Mouse (Mus musculus) right cerebral cortex, postnatal 25 days (tissue): ENCODE results near the gene Zfp821.

Experiments
- DNase-seq: peaks from one replicate; pipeline ENCODE4 v3.0.0; 2022

Gene Zfp821

DNA sequence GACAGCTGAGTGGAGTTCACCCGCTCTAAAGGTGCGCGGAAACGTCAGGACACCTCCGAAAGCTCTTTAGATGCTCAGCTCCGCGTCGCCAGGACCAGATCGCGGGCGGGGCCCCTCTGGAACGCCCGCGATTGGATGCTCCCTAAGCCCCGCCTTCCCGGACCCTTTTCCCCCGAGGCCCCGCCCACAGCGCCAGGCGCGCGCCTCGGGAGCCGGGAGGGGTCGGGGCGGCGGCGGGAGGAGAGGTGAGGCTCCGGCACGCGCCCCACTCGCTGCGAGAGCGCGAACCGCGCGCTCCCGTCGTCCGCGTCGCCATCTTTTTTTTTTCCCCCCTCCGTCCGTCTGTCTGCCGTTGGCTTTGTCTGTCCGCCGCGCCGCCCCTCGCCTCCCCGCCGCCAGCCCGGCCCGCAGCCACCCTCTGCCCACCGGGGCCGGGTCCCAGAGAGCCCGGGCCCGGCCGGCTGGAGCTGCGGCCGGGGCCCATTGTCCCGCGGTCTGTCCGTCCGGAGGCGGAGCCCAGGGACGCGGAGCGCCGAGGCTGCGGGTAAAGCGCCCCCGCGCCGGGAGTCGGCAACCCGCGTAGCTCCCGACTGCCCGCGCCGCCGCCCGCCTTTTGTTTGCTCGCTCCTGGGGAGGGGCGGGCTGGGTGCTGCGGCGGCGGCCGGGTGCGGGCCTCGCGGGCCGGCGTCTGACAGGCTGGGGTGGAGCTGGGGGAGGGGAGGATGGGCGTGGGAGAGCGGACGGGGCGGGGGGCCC, at the start of gene Zfp821:
Zfp821 (plus strand) TSS at position 227 of the 756 bp plus-strand sequence.
- DNase-seq, result peak; percentile 96

DNA sequence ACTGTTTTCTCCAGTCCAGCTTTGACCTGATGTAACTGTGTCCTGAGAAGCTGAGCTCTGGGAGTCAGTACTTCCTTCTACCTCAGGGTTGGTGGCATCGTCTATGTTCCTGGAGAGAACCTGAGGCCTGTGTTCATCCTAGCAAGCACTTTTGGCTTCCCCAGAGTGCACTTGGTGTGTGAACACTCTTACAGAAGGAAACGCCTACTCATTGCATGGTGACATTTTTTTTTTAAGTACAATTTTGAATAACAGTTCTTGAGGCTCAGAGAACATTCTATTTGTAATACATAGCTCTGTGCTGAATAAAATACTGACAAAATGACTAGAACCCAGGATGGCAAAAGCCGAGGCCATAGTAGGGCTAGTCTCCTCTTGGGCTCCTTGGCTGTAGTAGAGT, 48.5 kb upstream of the Zfp821 start:
- DNase-seq, result no peak

DNA sequence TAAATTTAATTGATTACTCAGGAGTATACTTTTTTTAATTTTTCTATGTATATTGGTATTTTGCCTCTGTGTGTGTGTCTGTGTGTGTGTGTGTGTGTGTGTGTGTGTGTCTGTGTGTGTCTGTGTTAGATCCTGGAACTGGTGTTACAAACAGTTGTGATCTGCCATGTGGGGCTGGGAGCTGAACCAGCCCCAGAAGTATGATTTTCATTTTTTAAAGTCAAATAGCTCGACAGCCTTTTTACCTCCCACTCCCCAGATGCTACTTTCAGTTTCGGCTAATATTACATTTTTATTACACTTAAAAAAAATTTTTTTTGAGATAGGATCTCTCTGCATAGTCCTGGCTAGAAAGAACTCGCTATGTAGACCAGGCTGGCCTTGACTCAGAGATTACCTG, 43.0 kb upstream of the Zfp821 start:
- no peak for DNase-seq

DNA sequence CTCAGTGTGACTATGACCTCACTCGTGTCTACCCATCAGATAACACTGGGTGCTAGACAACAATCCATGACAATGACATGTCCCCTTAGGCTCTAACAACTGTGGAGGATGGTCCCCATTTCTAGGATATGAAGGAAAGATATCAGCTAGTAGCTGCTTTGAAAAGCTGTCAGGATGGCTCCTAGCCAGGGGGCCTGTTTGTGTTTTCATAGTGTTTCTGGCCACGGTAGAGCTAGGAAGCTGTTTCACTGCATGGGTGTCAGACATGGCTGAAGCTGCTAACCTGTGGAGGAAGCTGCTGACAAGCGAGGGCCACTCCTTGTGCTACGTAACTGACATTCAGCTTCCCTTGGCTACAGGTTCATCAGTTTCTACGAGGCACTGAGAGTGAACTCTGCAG, 38.7 kb upstream of the Zfp821 start:
- DNase-seq, result no peak

DNA sequence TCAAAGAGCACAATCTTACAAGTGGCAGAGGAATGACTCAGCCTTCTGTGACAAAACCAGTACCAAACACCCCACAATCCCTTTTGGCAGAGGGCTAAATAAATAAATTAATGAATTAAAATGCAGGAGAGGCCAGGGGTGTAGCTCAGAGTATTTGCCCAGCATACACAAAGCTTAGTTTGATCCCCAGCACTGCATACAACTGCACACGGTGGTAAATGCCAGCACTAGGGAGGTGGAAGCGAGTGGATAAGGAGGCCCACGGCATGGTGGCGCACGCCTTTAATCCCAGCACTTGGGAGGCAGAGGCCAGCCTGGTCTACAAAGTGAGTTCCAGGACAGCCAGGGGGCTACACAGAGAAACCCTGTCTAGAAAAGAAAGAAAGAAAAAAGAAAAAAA, 32.7 kb upstream of the Zfp821 start:
- no peak for DNase-seq

DNA sequence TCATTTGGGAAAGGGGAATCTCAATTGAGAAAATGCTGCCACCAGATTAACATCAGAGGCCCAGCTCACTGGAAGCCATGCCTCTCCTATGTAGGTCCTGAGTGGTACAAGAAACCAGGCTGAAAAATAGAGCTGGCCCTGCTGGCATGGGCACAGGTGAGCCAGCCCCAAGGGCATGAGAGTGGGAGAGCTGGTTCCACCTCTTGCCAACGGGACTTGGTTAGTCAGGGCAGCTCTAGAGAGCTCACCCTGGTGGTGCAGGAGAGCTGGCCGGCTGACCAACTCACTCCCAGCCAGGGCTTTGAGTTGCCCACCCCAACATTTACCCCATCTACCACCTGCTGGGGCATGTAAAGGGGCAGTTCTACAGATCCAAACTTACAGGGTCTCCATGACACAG, 31.8 kb upstream of the Zfp821 start:
- DNase-seq, result no peak

DNA sequence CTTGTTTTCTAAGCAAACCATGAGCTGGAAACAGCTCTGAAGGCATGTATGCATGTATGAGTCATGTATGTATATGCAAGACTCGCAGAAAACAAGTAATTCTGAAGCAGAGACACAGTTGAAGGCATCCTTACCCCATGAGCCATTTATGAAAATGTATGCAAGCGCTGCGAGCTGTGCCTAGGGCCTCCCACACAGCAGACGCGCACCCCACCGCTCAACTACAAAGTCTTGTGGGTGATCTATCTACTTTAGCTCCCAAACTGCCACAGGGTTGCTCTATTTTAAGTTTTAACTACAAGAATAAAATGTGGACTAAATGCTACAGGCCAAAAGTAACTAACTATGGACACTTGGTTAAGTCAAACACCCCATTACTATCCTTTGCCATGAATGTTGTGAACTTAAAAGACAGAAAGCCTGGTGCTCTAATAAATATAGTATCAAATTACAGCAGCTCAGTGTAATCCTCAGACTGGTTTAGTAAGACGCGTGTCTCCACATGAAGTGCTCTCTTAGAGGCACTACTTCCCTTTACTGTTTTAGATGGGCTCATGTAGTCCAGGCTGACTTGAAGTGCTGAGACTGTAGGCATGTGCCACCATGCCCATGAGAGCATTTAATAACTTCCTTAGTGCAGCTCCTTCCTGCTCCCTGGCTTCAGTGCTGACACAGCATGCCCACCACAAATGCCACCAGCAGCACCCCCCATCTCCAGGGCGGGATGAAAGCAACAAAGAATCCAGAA, 29.3 kb upstream of the Zfp821 start:
- peak; percentile 38 for DNase-seq

DNA sequence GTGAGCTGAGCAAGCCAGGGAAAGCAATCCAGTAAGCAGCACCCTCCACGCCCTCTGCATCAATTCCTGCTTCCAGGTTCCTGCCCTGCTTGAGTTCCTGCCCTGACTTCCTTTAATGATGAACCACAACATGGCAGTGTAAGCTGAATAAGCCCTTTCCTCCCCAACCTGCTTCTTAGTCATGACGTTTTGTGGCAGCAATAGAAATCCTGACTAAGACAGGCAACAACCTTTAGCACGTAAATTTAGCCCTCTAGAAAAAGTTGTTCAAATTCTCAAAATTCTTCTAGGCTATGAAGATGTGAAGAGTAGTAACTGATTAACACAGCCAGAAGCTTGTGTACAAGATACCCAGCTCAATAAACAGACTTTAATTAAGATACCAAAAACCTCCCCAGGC, 23.8 kb upstream of the Zfp821 start:
- DNase-seq, result no peak

DNA sequence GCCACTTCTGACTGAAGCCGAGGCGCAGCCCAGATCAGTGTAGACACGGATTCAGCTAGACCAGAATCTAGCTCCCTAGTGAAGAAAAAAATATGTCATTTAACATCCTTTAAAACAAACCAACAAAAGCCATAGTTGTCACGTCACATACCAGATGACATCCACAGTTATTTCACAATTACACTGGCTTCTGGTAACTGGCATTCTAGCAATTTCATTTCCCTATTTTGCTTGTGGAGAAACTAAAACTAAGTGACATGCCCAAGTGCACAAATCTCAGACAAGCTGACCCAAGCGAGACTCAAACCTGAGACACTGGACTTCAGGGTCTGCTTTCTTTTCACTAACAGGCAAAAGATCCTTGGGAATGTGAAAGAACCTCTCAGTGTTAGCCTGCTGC, 23.2 kb upstream of the Zfp821 start:
- DNase-seq, result no peak

DNA sequence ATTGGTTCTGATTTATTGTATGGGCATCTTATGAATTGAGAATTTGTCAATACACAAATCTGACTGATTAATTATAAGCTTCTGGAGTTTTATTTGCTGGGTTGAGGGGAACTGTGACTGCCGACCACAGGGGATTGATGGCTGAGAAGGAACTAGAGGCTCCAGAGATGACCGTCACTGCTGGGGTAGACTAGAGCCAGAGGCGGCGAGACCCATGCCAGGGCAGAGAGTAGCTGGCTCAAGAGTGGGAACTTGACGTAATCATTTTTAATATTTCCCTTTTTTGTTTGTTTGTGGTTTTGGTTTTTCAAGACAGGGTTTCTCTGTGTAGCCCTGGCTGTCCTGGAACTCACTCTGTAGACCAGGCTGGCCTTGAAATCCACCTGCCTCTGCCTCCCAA, 18.1 kb upstream of the Zfp821 start:
- no peak for DNase-seq

DNA sequence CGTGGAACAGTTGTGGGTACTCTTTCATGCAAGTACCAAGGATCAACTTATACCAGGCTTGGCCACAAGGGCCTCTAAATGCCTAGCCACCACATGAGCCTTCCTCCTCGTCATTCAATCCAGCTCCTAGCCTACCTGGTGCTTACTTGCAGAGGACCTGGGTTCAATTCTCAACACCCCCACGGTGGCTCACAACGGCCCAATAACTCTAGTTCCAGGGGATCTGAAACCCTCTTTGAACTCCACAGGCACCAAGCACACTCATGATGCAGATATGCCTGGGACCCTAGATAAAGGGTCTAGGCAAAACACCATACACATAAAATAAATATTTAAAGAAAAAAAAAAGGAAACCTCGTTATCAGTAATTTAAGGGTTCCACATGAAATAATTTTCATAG, 13.6 kb upstream of the Zfp821 start:
- DNase-seq, result no peak

DNA sequence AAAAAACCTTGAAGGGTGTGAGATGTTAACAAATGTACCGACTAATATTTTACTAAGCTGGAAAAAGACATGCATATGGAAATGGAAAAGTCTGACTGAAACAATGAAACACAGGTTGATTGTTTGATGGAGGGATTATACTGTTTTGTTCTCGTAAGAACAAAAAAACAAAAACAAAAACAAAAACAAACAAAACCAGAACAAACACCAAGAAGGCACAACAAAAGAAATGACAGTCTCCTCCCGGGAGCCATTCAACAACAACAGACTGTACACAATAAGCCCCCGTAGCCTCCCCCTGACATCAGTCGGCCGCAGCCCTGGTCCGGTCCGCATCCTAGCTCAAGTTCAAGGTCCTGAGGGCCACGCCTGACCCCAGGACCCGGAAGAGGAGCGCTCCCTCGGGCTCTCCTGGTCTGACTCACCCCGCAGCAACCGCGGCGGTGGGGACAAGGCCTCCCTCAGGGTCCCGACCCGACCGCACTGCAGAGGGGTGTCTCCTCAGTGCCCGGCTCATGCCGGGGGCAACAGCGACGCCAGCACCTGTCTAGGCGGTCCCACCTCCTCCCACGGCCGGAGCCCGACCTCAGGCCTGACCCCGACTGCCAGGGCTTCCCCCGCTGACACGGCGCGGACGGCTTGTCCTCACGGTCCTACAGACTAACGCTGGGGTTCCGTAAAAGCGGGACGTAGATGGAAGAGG, 12.8 kb upstream of the Zfp821 start:
- no peak for DNase-seq

DNA sequence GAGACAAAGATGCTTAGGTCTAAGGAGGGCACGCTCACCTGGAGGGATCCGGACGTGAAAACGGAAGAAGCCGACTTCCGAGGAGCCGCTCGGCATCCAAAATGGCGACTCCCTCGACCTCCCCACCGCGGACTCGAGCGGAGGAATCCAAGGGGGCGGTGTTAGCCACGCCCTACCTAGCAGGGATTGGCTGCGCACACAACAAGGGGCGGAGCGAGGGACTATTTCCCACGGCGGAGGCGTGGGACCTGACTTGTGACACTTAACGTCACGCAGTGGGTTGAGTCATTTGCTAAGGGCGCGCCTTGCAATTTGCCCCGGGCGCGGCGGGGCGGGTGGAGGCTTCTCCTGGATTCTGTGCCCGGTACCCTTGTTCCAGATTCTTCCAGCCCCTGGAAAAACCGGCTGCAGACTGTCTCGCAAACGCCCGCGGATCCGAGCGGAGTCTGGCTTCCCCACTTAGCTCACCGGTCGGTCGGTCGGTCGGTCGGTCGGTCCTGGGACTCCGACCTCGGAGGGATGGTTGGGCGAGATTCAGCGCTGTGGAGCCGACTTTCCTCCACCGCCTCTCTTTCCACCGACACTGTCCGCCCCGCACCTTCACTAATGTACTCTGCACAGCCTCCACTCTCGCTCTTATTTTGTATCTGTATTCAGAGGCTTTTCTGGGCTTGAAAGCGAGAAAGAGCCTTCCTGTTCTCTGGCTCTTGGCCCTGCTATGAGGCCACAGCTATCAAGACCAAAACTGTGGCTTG, 12.0 kb upstream of the Zfp821 start, which contains the start of gene Ist1:
Ist1 (minus strand) TSS at position 115 of the 755 bp plus-strand sequence.
- peak; percentile 96 for DNase-seq

DNA sequence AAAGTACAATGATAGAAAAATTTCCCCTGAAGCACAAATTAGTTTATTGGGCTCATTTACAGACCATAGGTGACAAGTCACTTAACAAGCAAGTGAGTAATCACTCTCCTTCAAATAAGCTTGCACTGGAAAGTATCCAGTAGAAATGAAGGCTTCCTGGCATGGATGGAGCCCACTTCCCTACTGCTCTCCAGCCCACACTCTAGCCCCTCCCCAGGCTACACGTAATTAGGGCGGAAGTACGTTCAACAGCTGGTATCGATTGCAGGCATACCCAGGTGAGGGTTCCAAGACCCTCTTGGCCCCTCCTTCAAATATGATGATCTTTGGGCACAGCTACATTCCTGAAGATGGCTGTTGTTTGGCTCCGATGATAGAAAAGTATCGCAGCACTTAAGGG, 11.2 kb upstream of the Zfp821 start:
- DNase-seq, result no peak

DNA sequence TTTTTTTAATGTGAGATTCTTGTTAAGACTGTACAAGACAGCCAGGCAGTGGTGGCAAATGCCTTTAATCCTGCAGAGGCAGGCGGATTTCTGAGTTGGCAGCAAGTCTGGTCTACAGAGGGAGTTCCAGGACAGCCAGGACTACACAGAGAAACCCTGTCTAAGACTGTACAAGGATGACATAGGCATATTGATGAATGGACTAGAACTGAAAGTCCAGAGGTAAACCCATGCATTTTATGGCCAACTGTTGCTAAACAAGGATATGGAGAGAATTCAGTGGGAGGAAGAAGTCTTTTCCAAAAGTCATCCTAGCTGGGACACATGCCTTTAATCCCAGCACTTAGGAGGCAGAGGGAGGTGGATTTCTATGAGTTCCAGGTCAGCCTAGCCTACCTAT, 7.6 kb upstream of the Zfp821 start:
- DNase-seq, result no peak

DNA sequence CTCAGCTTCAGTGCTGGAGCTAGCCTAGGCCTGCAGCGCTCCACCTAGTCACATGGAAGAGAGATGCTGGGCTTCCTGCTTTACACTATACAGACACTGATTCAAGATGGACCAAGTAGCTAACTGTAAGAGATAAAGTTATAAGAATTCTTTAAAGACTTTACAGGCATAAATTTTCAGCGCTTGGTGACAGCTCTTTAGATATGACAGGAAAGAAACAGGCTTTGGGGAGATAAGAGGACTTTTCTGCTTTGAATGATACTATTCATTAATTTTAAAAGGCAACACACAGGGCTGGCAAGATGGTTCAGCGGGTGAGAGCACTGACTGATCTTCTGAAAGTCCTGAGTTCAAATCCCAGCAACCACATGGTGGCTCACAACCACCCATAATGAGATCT, 6.9 kb upstream of the Zfp821 start:
- DNase-seq, result no peak

DNA sequence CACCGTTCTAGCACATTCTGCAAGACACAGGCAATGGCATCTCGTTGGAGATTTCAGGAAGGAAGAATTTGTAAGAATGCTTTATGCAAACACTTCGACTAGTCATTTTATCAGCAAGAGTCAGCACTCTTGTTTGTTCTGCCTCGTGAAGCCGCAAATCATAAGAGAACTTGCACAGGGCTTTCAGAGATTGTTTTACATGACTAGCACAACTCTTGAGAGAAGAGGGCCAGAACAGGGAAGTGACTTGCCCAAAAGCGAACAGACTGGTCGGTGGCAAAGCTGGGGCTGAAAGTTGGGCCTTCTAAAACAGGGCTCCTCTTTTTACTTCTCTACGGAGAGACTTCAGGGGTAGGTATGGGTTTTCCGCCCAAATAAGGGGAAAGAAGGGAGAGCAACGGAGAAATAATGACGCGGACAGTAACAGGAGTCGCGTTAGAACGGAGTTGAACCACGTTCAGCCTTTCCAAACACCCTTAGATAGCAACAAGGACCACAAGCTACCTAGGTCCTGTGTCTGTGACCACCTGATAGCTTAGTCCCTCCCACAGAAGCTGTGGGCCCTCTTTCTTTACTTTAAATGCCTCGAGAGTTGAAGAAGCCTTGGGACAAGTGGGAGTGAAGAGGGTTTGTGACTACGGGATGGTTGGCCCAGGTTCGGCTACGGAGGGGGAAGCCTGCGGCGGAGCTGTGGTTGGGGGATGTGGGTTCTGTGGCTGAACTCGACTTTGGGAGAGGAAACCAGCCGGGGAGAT, 604 bp upstream of the Zfp821 start:
- no peak for DNase-seq

DNA sequence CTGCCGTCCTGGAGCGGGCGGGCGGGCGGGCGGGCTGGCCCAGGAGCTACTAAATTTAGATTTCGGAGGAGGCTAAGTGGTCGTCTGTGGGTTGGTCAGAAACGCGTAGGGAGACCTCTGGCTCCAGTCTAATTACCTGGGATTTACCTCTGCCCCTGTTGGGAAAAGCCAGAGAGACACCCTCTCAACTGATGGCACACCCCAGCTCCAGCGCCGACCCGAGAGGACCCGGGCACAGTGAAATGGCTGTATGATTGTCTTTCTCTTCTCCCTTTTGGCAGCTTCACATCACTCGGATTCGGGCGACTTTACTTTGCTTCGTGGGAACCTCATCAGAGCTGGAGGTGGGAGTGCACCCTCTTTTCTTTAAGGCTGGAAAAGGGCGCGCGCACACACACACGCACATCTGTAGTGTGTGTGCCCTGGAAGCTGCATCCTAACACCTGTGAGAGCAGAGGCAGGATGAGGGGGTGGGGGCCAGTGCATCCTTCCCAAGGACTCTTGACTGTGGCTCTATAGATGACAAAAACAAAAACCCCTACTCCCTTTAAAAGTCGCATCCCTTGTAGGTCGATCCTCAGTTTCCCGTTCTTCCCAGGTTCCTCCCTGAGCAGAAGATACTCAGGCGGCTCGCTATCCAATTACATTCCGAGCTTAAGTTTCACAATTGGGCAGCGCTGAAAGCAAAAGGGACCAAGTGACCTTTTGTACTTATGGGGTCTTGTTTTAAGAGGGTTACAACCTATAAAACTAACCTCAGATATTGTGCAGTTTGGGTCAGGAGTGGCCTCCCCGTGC, 929 bp downstream of the Zfp821 start:
- DNase-seq, result no peak

DNA sequence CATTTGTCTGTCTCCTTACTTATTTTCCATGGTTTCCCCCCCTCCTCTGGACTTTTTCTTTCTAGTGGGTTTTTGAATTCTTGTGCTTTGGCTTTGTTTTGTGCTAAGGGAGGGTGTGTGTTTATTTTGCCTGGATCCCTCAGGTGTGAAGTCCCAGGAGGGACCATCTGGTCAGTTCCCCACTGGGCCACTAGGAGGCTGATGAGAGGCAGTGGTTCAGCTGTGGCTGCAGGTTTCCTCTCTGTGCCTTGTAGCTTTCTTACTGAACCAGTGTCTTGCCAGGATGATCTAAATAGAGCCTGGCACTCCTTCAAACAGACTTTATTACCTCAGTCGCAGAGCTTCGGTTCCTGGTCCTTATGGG, 1.5 kb downstream of the Zfp821 start:
- DNase-seq, result peak; percentile 73

DNA sequence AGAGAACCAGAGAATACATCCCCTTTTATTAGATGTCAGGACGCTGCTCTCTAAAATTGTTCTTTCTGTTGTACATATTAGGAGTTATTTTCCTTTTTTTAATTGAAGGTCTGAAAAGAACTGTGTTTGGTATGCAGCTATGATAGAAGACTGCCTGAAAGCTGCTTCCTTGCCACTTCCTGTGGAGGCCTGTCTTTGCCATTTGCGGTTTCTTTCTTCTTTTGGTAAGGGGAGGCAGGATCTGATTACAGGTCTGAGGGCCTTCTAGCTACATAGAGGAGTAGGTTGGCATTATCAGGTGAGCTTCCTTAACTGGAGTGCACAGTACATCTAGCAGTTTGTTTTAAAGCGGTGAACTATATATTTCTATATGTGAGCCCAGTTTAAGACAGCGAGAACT, 2.6 kb downstream of the Zfp821 start:
- DNase-seq, result no peak

DNA sequence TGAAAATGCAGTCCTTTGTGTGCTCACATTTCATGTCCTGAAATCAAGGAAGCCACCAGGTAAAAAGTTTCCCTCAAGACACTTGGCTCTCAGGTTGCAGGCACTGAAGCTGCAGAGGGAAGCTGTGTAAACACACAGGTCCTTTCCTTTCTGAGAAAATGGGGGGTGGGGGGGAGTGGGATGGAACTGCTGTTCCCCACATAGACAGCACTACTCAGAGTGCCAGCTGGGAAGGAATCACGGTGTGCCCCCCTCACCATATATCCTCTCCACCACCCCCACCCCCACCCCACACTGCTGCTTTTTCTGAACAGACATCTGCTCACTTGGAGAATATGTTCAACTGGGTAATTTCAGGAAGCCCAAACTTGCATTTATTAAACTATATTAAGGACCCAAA, 7.2 kb downstream of the Zfp821 start:
- no peak for DNase-seq

DNA sequence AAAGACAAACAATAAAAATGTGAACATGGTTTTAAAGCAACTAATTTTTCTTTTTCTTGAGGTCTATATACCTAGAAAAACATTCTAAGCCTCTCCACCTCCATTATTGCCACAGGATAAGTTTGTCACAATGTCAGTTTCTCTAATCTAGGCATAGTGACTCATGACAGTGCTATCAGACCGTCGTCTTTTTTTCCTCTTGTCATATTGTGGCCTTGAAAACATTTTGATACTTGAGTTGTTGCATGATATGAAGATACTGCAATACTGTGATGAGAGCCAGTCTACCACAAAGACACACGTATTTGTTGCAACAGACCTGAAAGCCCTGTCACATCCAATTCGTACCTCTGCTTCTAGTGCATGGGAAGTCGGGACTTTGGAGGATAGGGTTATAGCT, 9.6 kb downstream of the Zfp821 start:
- DNase-seq, result no peak
